Mouse (Mus musculus) liver, embryonic 16.5 days (tissue): ENCODE measurements around the gene Topaz1. TPM values are rescaled to one million over a fixed set of nuclear protein-coding genes. Genes with fewer than 3 reads are reported as not detected.
"Not testable (repeated sequence)": the region's sequence is repeated elsewhere in the genome, so short reads cannot be mapped to it uniquely, and the experiment has no call there.

Experiments
- ATAC-seq: fragments of 200-750 bp; cut with Nextera tagmentation; 2 replicates; pipeline ENCODE4 v1.8.0; 2017; ENCODE audit warnings: low read depth, mild to moderate bottlenecking, moderate number of reproducible peaks, moderate library complexity
- H3K27ac ChIP-seq: fragments of 300-500 bp; sonication (generic); 2 replicates; pipeline ENCODE4 v1.5.1; 2014; ENCODE audit warnings: mild to moderate bottlenecking, low read length
- H3K27me3 ChIP-seq: fragments of 300-500 bp; sonication (generic); 2 replicates; pipeline ENCODE4 v1.6.1; 2014; ENCODE audit warnings: low read depth, low read length, mixed read lengths; ENCODE audit not compliant: control insufficient read depth, insufficient read depth
- H3K36me3 ChIP-seq: fragments of 300-500 bp; sonication (generic); 2 replicates; pipeline ENCODE4 v1.6.1; 2014; ENCODE audit warnings: mild to moderate bottlenecking; ENCODE audit not compliant: control insufficient read depth, insufficient read depth
- H3K4me1 ChIP-seq: fragments of 300-500 bp; sonication (generic); 2 replicates; pipeline ENCODE4 v1.6.1; 2014; ENCODE audit warnings: low read depth, low read length, mixed read lengths; ENCODE audit not compliant: control insufficient read depth
- H3K4me2 ChIP-seq: fragments of 300-500 bp; sonication (generic); 2 replicates; pipeline ENCODE4 v1.6.1; 2014; ENCODE audit warnings: low read depth, low read length, mixed read lengths
- H3K4me3 ChIP-seq: fragments of 300-500 bp; sonication (generic); 2 replicates; pipeline ENCODE4 v1.5.1; 2014; ENCODE audit warnings: low read depth, mild to moderate bottlenecking, low read length
- H3K9ac ChIP-seq: fragments of 300-500 bp; sonication (generic); 2 replicates; pipeline ENCODE4 v1.6.1; 2014; ENCODE audit warnings: low read depth, low read length
- H3K9me3 ChIP-seq: fragments of 300-500 bp; sonication (generic); replicated peaks from 2 replicates; pipeline ENCODE4 v1.6.1; 2016; ENCODE audit warnings: low read length; ENCODE audit not compliant: control insufficient read depth
- WGBS: fragments of 180-500 bp; shearing (Covaris S2); extraction: QIAGEN DNeasy Blood & Tissue Kit; methylation state at CpG from one replicate; pipeline ENCODE4 v1.1.7; 2014; ENCODE audit not compliant: insufficient replicate concordance; 5-methylcytosine and 5-hydroxymethylcytosine counted together
- polyA plus RNA-seq: library from polyadenylated mRNA; unstranded; fragments of >200 nt; fragmentation: Nextera tagmentation; extraction: Ambion mirVana; gene quantifications from 2 replicates; pipeline ENCODE4 v1.2.1, GENCODE M21; 2015

The Topaz1 gene
- polyA plus RNA-seq, 1 experiment from 2014 or later, result not detected

DNA sequence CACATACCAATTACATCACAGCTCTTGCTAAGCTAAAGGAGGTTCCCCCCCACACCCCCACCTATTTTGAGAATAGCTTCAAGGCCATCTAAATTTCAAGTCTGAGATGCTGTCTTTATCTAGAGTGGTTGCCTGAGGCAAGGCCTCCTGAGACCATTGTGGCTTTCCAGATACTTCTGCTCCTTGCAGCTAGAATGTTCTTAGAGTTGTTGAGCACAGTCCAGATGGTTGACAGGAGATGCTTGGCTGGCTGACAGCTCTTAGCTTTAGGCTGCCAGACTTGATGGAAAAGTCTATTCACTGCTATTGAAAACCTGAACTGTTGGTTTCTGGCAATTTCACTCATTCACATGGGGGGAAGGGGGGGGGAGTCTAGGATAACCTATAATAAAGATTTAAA is 99.0 kb downstream of the Topaz1 start:
- Histone ChIP-seq H3K27me3 (no peaks in the 10 kb centered on the region), H3K4me1 (no peaks in the 10 kb centered on the region), H3K4me2 (no peak overlapping the region), H3K4me3 (no peak overlapping the region), H3K36me3 (peaks cover 19% of the 10 kb centered on the region), H3K9me3 (peaks cover 2% of the 10 kb centered on the region; the same call in 1 of the 2 replicates), H3K9ac (no peak overlapping the region), H3K27ac (no peak overlapping the region)
- no peak for ATAC-seq

DNA sequence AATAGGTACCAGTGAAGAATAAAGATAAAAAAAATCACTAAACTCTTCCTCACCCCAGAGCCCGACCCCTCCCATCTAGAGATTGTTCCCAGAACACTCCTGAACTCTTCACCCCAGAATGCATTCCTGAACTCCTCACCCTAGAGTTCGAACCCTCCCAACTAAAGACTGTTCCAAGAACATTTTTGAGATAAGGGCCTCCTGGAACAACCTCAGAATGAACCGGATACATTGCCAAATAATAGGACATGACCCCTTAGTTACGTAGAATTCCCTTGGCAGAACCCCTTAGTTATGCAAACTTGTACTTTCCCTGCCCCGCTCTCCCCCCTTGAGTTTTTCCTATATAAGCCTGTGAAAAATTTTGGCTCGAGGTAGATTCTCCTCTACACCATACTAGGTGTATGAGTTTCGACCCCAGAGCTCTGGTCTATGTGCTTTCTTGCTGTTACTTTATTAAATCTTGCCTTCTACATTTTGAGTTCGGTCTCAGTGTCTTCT is 100.7 kb downstream of the Topaz1 start:
- H3K9ac ChIP-seq, H3K27me3 ChIP-seq, H3K4me2 ChIP-seq, H3K4me3 ChIP-seq, H3K27ac ChIP-seq, H3K9me3 ChIP-seq, H3K4me1 ChIP-seq, ATAC-seq: not testable (repeated sequence)
- 80% methylated on average over 7 of the region's 8 CpGs for WGBS
- peaks cover 34% of the 10 kb centered on the region for H3K36me3 ChIP-seq

Other genes starting within 250 kb of the Topaz1 start
- 2.0 and 2.1 TPM in 2 replicates for gene Tcaim, start 58.2 kb downstream of the Topaz1 start, polyA plus RNA-seq
- 0.16 TPM in 1 of 2 replicates, not detected in the other for gene Gm35549, start 96.7 kb downstream of the Topaz1 start, polyA plus RNA-seq
- 19.4 and 20.3 TPM in 2 replicates for gene Zfp445, start 118.7 kb downstream of the Topaz1 start, polyA plus RNA-seq
- 0.69 and 1.0 TPM in 2 replicates for gene Zkscan7, start 138.3 kb downstream of the Topaz1 start, polyA plus RNA-seq
- 1.6 and 1.8 TPM in 2 replicates for gene Zfp105, start 175.7 kb downstream of the Topaz1 start, polyA plus RNA-seq
- gene 1110059G10Rik, start 203.7 kb downstream of the Topaz1 start, polyA plus RNA-seq, result 12.0 and 14.0 TPM in 2 replicates
- 26.9 and 30.4 TPM in 2 replicates for gene Kif15, start 203.7 kb downstream of the Topaz1 start, polyA plus RNA-seq